Mouse (Mus musculus) colon, adult 2 months (tissue): ENCODE data around the gene Cxcl3. TPM values are rescaled to one million over a fixed set of nuclear protein-coding genes. Genes with fewer than 3 reads are reported as not detected.

Experiments
- polyA plus RNA-seq: library from polyadenylated mRNA; depleted of rRNA; stranded (reverse); fragments of >200 nt; gene quantifications from 2 replicates; pipeline ENCODE4 v1.2.3, GENCODE M21; 2012; rRNA removed

Gene Cxcl3
- polyA plus RNA-seq = 0.22 TPM in 1 of 2 replicates, not detected in the other

GRCm38 (mm10) chr5:90785659-90786588, at the start of gene Cxcl3:
Gene Cxcl3 (plus strand): TSS chr5:90786103.

GRCm38 (mm10) chr5:90759077-90760065, 26.5 kb upstream of the Cxcl3 start, which contains the start of gene Cxcl5:
Gene Cxcl5 (plus strand): TSS chr5:90759360.

GRCm38 (mm10) chr5:90768218-90768617, 17.7 kb upstream of the Cxcl3 start, which contains the start of gene Ppbp:
Gene Ppbp (plus strand): TSS chr5:90768518.

GRCm38 (mm10) chr5:90771880-90772653, 13.8 kb upstream of the Cxcl3 start, which contains the start of gene Pf4:
Gene Pf4 (plus strand): TSS chr5:90772435.

GRCm38 (mm10) chr5:90794195-90794625, 8.3 kb downstream of the Cxcl3 start, which contains the start of gene Cxcl15:
Gene Cxcl15 (plus strand): TSS chr5:90794534.

Other genes starting within 250 kb of the Cxcl3 start
- 0.05 and 0.07 TPM in 2 replicates for gene 5830473C10Rik, start 225.0 kb upstream of the Cxcl3 start, polyA plus RNA-seq
- gene Rassf6, start 145.4 kb upstream of the Cxcl3 start, polyA plus RNA-seq = 9.2 and 19.7 TPM in 2 replicates
- gene Cxcl5, start 26.7 kb upstream of the Cxcl3 start, polyA plus RNA-seq = 0.41 and 0.45 TPM in 2 replicates
- gene Ppbp, start 17.6 kb upstream of the Cxcl3 start, polyA plus RNA-seq = 0.35 and 0.80 TPM in 2 replicates
- gene Pf4, start 13.7 kb upstream of the Cxcl3 start, polyA plus RNA-seq = 33.8 and 64.8 TPM in 2 replicates
- gene Cxcl15, start 8.4 kb downstream of the Cxcl3 start, polyA plus RNA-seq = not detected in 2 replicates
- gene Cxcl1, start 105.1 kb downstream of the Cxcl3 start, polyA plus RNA-seq = 1.2 and 1.4 TPM in 2 replicates
- gene Cxcl2, start 117.8 kb downstream of the Cxcl3 start, polyA plus RNA-seq = 0.19 and 1.9 TPM in 2 replicates
- 37.4 and 62.6 TPM in 2 replicates for gene Mthfd2l, start 145.0 kb downstream of the Cxcl3 start, polyA plus RNA-seq
- not detected in 2 replicates for gene Epgn, start 241.4 kb downstream of the Cxcl3 start, polyA plus RNA-seq